Mouse (Mus musculus): ENCODE data around the gene Tmem131.
"Not testable (repeated sequence)": the region's sequence is repeated elsewhere in the genome, so short reads cannot be mapped to it uniquely, and the experiment has no call there.

Gene Tmem131

GRCm38 (mm10) chr1:36893720-36894119 is 49.7 kb downstream of the Tmem131 start:
- DNase-seq (ENCODE audit: extremely low read depth, insufficient read length, low spot score) = not testable (repeated sequence)

DNA sequence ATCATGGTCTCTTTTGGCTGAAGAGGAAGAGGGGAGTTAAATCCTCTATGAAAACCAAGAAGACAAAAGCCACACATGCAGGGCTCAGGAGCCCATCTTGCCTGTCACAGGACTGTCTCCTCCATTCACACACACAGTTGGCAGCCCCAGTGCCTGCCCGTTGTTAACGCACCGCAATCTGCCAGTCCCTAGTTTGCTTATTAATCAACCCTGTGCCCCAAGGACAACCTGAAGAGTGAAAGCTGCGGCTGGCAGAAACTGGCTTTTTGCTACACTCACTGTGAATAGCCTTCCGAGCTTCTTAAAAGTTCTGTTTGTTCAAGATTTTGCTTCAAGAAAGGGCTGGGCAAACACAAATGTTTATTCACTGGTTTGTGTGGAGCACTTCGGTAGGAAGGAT is 50.3 kb downstream of the Tmem131 start:
- DNase-seq (ENCODE audit: extremely low read depth, insufficient read length, low spot score) = no peak

DNA sequence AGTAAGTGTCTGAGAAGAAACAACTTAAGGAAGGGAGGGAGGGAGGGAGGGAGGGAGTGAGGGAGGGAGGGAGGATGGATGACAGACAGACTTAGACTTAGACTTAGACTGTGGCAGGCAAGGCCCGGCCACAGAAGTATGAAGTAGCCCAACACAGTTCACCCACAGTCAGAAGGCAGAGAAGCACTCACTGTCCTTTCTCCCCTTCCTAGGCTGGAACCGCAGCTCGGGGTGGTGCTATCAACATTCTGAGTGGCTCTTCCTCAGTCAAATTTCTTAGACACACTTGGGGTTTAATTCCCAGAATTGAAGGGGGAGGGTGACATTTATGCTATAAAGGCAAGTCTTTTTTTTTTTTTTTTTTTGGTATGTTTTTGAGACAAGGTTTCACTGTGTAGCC is 51.0 kb downstream of the Tmem131 start:
- DNase-seq (ENCODE audit: extremely low read depth, insufficient read length, low spot score) = no peak

- DNase-seq (ENCODE audit: extremely low read depth, insufficient read length, low spot score) = no peak
These were observed 54.5 kb downstream of the Tmem131 start for GRCm38 (mm10) chr1:36889016-36889415.

GRCm38 (mm10) chr1:36887172-36887571 is 56.3 kb downstream of the Tmem131 start:
- no peak for DNase-seq (ENCODE audit: extremely low read depth, insufficient read length, low spot score)

- no peak for DNase-seq (ENCODE audit: extremely low read depth, insufficient read length, low spot score)
These were observed 57.0 kb downstream of the Tmem131 start for GRCm38 (mm10) chr1:36886489-36886888.

DNA sequence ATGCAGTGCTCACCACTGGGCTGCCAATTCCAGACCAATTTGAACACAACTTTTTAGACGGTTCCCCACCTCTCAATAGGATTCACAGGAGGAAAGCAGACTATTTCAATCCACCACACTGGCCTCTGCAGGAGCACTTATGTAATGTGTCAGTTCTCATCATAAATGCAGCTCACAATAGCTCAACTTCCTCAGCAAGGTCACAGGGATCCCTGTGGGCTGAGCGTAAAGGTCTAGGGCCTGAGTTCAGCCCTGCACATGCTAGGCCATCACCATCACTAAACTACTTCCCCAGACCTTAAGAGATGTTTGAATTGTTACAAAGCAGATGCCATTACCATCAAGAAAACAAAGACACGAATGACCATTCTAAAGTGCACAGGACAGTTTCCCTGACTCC is 58.9 kb downstream of the Tmem131 start:
- DNase-seq (ENCODE audit: extremely low read depth, insufficient read length, low spot score) = no peak

DNA sequence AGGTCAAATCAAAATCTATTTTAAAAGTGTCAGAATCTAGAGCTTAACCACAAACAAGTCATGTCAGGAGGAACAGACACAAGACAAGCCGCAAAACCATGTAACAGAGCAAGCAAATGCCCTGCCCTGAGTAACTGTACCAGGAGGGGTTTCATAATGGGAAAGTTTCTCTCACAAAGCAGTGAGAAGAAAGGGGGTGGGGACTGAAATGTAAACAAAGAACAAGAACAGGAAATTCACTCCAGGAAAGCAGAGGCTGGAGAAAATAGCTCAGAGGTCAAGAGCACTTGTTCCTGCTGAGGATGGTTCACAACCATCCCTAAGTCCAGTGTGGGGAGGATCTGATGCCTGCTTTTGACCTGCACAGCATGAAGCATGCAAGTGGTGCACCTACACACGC is 59.7 kb downstream of the Tmem131 start:
- DNase-seq (ENCODE audit: extremely low read depth, insufficient read length, low spot score) = no peak

- no peak for DNase-seq (ENCODE audit: extremely low read depth, insufficient read length, low spot score)
These were observed 64.3 kb downstream of the Tmem131 start for GRCm38 (mm10) chr1:36879154-36879553.

GRCm38 (mm10) chr1:36877126-36877525 is 66.3 kb downstream of the Tmem131 start:
- no peak for DNase-seq (ENCODE audit: extremely low read depth, insufficient read length, low spot score)

- DNase-seq (ENCODE audit: extremely low read depth, insufficient read length, low spot score) = peak; percentile 25
These were observed 68.4 kb downstream of the Tmem131 start for GRCm38 (mm10) chr1:36874874-36875561.

GRCm38 (mm10) chr1:36871238-36871637 is 72.2 kb downstream of the Tmem131 start:
- no peak for DNase-seq (ENCODE audit: extremely low read depth, insufficient read length, low spot score)

GRCm38 (mm10) chr1:36870518-36870917 is 72.9 kb downstream of the Tmem131 start:
- DNase-seq (ENCODE audit: extremely low read depth, insufficient read length, low spot score) = no peak

DNA sequence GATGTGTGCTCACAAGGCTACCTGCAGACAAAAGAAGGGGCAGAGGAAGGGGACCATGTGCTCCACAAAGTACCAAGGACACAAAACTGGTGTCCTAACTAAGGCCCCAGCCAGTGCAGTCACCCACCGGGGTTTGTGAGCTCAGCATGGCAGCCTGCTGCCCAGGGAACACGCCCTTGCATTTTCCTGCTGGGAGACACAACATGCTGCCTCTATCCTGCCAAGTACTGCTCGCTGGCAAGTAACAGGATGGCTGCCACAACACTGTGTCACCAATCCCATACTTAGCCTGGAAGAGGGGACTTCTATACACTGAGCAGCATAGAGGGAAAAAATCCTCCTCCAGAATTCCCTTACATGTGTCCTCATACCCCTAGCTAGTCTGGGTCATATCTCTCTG is 78.7 kb downstream of the Tmem131 start:
- DNase-seq (ENCODE audit: extremely low read depth, insufficient read length, low spot score) = peak; percentile 13

GRCm38 (mm10) chr1:36861775-36862174 is 81.7 kb downstream of the Tmem131 start:
- no peak for DNase-seq (ENCODE audit: extremely low read depth, insufficient read length, low spot score)

- no peak for DNase-seq (ENCODE audit: extremely low read depth, insufficient read length, low spot score)
These were observed 82.6 kb downstream of the Tmem131 start for GRCm38 (mm10) chr1:36860876-36861275.

- DNase-seq (ENCODE audit: extremely low read depth, insufficient read length, low spot score) = no peak
These were observed 83.0 kb downstream of the Tmem131 start for GRCm38 (mm10) chr1:36860431-36860849.

GRCm38 (mm10) chr1:36857081-36857480 is 86.4 kb downstream of the Tmem131 start:
- no peak for DNase-seq (ENCODE audit: extremely low read depth, insufficient read length, low spot score)

GRCm38 (mm10) chr1:36854198-36854765 is 89.2 kb downstream of the Tmem131 start:
- no peak for DNase-seq (ENCODE audit: extremely low read depth, insufficient read length, low spot score)

DNA sequence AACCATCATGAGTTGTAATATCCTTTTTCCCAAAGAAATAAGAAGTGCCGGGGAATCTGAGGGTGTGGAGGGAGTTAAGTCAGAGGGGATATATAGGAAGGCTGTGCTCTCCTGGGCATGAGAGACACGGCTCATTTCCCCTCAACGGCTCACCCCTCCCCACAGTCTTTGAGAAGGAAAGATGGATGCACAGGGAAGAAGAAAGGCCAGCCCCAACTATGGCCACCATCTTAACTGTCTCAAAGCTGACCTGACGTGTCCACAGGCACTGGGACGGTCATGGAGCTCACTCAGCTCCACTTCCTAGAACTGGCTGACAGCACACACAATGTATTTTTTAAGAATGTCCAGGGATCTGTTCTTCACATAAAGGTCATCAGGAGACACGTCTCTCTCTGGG is 91.4 kb downstream of the Tmem131 start:
- DNase-seq (ENCODE audit: extremely low read depth, insufficient read length, low spot score) = no peak

DNA sequence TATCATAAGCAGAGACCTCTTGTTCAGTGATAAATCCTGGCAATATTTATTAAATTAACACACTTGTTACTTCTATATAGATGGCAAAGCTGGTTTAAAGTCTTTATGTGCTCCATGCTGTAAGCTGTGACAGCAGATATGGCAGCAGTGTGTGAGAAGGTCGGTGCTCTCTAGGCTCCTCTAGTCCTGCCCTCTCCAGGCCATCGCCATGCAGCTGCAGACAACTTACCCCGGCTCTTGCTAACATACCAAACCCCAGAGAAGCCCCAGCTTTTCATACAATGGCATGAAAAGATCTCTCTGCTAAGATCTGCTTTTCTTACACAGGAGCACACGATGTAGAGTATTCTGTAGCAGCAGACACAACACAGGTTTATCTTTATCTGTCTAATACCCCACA is 92.1 kb downstream of the Tmem131 start:
- DNase-seq (ENCODE audit: extremely low read depth, insufficient read length, low spot score) = no peak

DNA sequence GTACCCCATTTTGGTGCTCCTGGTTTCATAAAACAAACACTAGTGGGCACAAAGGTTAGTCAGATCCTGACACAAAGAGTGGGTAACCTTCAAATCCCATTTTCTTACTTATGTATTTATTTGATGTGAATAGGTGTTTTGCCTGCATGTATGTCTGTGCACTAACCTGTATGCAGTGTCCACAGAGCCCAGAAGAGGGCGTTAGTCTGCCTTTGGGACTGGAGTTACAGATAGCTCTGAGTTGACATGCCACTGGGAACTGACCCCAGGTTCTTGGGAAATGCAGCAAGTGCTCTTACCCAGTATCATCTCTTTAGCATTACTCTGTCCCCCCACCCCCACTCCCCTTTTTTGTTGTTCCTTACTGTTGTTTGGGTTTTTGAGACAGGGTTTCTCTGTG is 95.4 kb downstream of the Tmem131 start:
- DNase-seq (ENCODE audit: extremely low read depth, insufficient read length, low spot score) = no peak

- no peak for DNase-seq (ENCODE audit: extremely low read depth, insufficient read length, low spot score)
These were observed 96.2 kb downstream of the Tmem131 start for GRCm38 (mm10) chr1:36847276-36847675.
